Mouse (Mus musculus): ENCODE results near the gene Nlrp10.

DNA sequence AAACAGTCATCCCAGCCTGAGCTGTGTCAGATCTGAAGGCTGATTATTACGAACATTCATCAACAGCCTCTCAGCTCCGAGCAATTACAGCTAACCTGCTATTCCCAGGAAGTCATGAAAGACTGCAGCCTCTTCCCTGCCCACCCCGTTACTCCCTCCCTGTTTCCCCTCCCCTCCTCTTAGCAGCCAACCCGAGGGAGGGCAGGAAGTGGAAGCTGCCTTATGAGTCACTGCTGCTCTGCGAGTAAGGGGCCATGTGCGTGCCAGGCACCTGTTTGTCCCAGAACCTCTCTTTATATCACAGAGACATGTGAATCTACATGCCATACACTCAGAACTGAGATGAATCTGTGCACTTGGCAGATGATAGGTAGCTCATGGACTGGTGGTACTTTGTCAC is 38.2 kb upstream of the Nlrp10 start:
- TF ChIP-seq CTCF (IDR thresholded peaks at IDR 0.05; ENCODE audit: low read depth), result no peak
- TF ChIP-seq EP300 (IDR thresholded peaks at IDR 0.05; ENCODE audit: low read depth), result no peak
